Mouse (Mus musculus) right cerebral cortex, postnatal 10 days (tissue): ENCODE measurements around the gene Nrg3.
"Not testable (repeated sequence)": the region's sequence is repeated elsewhere in the genome, so short reads cannot be mapped to it uniquely, and the experiment has no call there.

Source experiments
- DNase-seq, 2 experiments: peaks; one replicate each; pipeline ENCODE4 v3.0.0; 2021; ENCODE audit warnings: low spot score in 2 of 2

Gene Nrg3

GRCm38 (mm10) chr14:38628862-38629619 lies 843.8 kb downstream of the Nrg3 start:
- DNase-seq, result no peak

GRCm38 (mm10) chr14:38616969-38617368 lies 855.9 kb downstream of the Nrg3 start:
- DNase-seq, result no peak

GRCm38 (mm10) chr14:38597735-38598134 lies 875.2 kb downstream of the Nrg3 start:
- DNase-seq, result no peak

GRCm38 (mm10) chr14:38594297-38594696 lies 878.6 kb downstream of the Nrg3 start:
- no peak for DNase-seq

GRCm38 (mm10) chr14:38576796-38577195 lies 896.1 kb downstream of the Nrg3 start:
- no peak for DNase-seq

GRCm38 (mm10) chr14:38568184-38568583 lies 904.7 kb downstream of the Nrg3 start:
- DNase-seq, result no peak

- DNase-seq, result no peak
These were observed 906.7 kb downstream of the Nrg3 start for GRCm38 (mm10) chr14:38566182-38566581.

GRCm38 (mm10) chr14:38554636-38555035 lies 918.3 kb downstream of the Nrg3 start:
- no peak for DNase-seq

- no peak for DNase-seq
These were observed 925.6 kb downstream of the Nrg3 start for GRCm38 (mm10) chr14:38547257-38547656.

GRCm38 (mm10) chr14:38535181-38535580 lies 937.7 kb downstream of the Nrg3 start:
- no peak for DNase-seq

GRCm38 (mm10) chr14:38533495-38533894 lies 939.4 kb downstream of the Nrg3 start:
- DNase-seq, result no peak

- DNase-seq, result no peak
These were observed 956.7 kb downstream of the Nrg3 start for GRCm38 (mm10) chr14:38516232-38516631.

GRCm38 (mm10) chr14:38509016-38509415 lies 963.9 kb downstream of the Nrg3 start:
- no peak for DNase-seq

- no peak for DNase-seq
These were observed 977.9 kb downstream of the Nrg3 start for GRCm38 (mm10) chr14:38494970-38495369.

- DNase-seq, result no peak
These were observed 1025.8 kb downstream of the Nrg3 start for GRCm38 (mm10) chr14:38447086-38447485.

GRCm38 (mm10) chr14:38444788-38445187 lies 1028.1 kb downstream of the Nrg3 start:
- DNase-seq, result no peak

- no peak for DNase-seq
These were observed 1038.9 kb downstream of the Nrg3 start for GRCm38 (mm10) chr14:38433793-38434589.

- no peak for DNase-seq
These were observed 1098.2 kb downstream of the Nrg3 start for GRCm38 (mm10) chr14:38374660-38375059.

- DNase-seq, result no peak
These were observed 1131.9 kb downstream of the Nrg3 start for GRCm38 (mm10) chr14:38340967-38341366.

GRCm38 (mm10) chr14:38322841-38323240 lies 1150.0 kb downstream of the Nrg3 start:
- DNase-seq, result not testable (repeated sequence)

GRCm38 (mm10) chr14:38320619-38321340 lies 1152.1 kb downstream of the Nrg3 start:
- DNase-seq, result no peak
